Mouse (Mus musculus): ENCODE results near the gene Adssl1.

- TF ChIP-seq EP300 (IDR thresholded peaks at IDR 0.05; ENCODE audit: low read depth): no peak
- no peak for TF ChIP-seq CTCF (IDR thresholded peaks at IDR 0.05; ENCODE audit: low read depth)
Observed at GRCm38 (mm10) chr12:112597618-112598017, 22.2 kb upstream of the Adssl1 start.
